Mouse (Mus musculus): Measurements from ENCODE around the gene Plk5. TPM values are rescaled to one million over a fixed set of nuclear protein-coding genes. Genes with fewer than 3 reads are reported as not detected.

The Plk5 gene
- polyA plus RNA-seq, 1 experiment from 2014 or later, result 0.63 TPM

DNA sequence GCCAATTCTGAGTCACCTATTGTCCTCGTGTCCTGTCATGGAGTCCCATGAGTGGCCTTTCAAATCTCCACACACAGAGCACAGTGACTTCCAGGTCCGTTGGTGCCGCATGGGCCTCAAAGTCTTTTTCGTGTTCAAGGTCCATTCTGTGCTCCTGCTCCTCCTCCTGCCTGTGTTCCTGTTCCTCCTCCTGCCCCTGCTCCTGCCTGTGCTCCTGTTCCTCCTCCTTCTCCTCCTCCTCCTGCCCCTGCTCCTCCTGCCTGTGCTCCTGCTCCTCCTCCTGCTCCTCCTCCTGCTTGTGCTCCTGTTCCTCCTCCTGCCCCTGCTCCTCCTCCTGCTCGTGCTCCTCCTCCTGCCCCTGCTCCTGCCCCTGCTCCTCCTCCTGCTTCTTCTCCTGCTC is 11.7 kb downstream of the Plk5 start:
- no peaks in the 10 kb centered on the region for H3K9me3 ChIP-seq

DNA sequence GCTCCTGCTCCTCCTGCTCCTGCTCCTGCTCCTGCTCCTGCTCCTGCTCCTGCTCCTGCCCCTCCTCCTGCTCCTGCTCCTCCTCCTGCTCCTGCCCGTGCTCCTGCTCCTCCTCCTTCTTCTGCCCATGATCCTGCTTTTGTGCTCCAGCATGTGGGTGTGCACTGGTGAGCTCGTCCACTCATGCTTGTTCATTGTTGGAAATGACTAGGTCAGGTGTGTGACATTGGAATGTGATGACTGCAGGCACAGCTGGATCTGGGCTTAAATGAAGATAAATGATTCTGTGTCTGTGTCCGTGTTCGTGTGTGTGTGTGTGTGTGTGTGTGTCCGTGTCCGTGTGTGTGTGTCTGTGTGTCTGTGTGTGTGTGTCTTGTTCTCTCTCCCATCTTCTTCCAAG is 12.1 kb downstream of the Plk5 start:
- H3K9ac ChIP-seq, result no peak overlapping the region
- H3K27ac ChIP-seq, result no peak overlapping the region
- ATAC-seq, result no peak
- no peaks in the 10 kb centered on the region for H3K9me3 ChIP-seq
- H3K36me3 ChIP-seq, result no peaks in the 10 kb centered on the region
- WGBS, result 81% methylated on average over 6 of the region's 6 CpGs
- peaks cover 7% of the 10 kb centered on the region; the same call in 1 of the 2 replicates for H3K4me1 ChIP-seq (replicated peaks)
- no peak overlapping the region for H3K4me2 ChIP-seq (replicated peaks)
- peaks cover 18% of the 10 kb centered on the region; the same call in 1 of the 2 replicates for H3K27me3 ChIP-seq (replicated peaks)
- H3K4me3 ChIP-seq (replicated peaks), result no peak overlapping the region

More for the DNA sequence above, 11.7 kb downstream of the Plk5 start:
- peaks cover 7% of the 10 kb centered on the region; the same call in 1 of the 2 replicates for H3K4me1 ChIP-seq (replicated peaks)
- no peak overlapping the region for H3K9ac ChIP-seq
- H3K27me3 ChIP-seq (replicated peaks), result peaks cover 18% of the 10 kb centered on the region; the same call in 1 of the 2 replicates
- no peak overlapping the region for H3K4me3 ChIP-seq (replicated peaks)
- H3K36me3 ChIP-seq, result no peaks in the 10 kb centered on the region
- ATAC-seq, result 0 out of 2 replicates have a peak, but pooled peaks have one; percentile 13
- H3K27ac ChIP-seq, result no peak overlapping the region
- no peak overlapping the region for H3K4me2 ChIP-seq (replicated peaks)
- 49% methylated on average over 5 of the region's 5 CpGs for WGBS

DNA sequence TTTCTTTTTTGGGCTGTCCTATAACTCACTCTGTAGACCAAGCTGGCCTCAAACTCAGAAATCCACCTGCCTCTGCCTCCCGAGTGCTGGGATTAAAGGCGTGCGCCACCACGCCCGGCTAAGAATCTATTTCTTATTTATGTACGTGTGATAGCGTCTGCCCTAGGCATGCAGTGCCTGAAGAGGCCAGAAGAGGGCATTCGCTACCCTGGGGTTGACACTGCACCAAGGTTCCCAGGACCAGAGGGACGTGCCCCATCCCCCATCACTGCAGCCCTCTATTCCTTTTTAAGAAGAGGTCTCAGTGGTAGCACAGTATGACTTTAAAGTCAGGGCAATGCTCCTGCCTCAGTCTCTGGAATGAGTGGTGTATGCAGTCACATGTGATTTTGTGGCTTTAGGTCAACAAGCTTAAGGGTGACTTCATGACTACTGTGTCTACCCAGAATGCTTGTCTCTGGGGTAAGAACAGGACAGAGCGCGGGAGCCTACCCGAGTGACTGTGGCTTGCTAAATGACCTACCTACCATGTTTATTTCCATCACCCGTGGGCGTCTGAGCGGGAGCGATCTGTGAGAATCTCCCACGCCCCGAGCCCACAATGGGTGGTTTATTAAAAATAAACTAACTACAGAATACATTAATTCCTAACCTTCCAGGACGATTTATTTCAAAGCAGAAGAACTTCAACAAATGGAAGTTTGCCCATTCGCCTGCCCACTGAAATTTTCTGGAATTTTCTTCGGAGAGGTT is 13.9 kb downstream of the Plk5 start:
- peaks cover 7% of the 10 kb centered on the region; the same call in 1 of the 2 replicates for H3K4me1 ChIP-seq (replicated peaks)
- ATAC-seq, result no peak
- no peak overlapping the region for H3K9ac ChIP-seq
- WGBS, result 80% methylated on average over 21 of the region's 21 CpGs
- no peaks in the 10 kb centered on the region for H3K9me3 ChIP-seq
- peaks cover 4% of the 10 kb centered on the region; the same call in 1 of the 2 replicates for H3K27me3 ChIP-seq (replicated peaks)
- H3K36me3 ChIP-seq, result no peaks in the 10 kb centered on the region
- no peak overlapping the region for H3K4me3 ChIP-seq (replicated peaks)
- no peak overlapping the region for H3K27ac ChIP-seq
- no peak overlapping the region for H3K4me2 ChIP-seq (replicated peaks)

DNA sequence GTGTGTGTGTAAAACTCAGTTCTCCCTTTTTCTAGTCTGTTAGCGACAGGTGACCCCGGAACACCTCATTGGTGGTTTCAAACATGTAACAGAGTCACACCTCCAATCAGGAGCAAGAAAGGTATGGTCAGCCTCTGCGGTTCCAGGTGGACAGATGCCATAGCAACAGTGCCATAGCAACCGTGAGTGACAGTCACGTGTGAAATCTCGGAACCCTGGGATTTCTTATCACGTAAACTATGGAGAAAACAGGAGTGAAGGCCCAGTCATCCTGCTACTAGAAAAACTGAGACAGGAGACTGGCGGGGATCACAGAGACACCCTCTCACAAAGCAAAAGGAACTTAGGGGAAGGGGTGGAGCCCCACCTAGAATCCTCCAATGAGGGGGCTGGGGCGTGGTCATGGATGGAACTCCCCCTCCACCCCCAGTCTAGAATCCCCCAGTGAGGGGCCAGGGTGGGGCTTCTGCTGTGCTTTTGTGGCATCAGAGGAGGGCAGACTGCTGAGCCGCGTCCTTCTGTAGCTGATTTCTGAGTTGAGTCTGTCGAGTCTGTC is 15.2 kb downstream of the Plk5 start:
- WGBS, result 7% methylated on average over 12 of the region's 12 CpGs
- H3K9me3 ChIP-seq, result no peaks in the 10 kb centered on the region
- H3K4me2 ChIP-seq (replicated peaks), result peak overlapping the region; percentile 42
- H3K4me3 ChIP-seq (replicated peaks), result peak overlapping the region; percentile 10; the same call in 1 of the 2 replicates
- no peak overlapping the region for H3K27ac ChIP-seq
- no peaks in the 10 kb centered on the region for H3K27me3 ChIP-seq (replicated peaks)
- H3K36me3 ChIP-seq, result no peaks in the 10 kb centered on the region
- H3K4me1 ChIP-seq (replicated peaks), result peaks cover 7% of the 10 kb centered on the region; the same call in 1 of the 2 replicates
- peak; percentile 53 for ATAC-seq
- H3K9ac ChIP-seq, result no peak overlapping the region

DNA sequence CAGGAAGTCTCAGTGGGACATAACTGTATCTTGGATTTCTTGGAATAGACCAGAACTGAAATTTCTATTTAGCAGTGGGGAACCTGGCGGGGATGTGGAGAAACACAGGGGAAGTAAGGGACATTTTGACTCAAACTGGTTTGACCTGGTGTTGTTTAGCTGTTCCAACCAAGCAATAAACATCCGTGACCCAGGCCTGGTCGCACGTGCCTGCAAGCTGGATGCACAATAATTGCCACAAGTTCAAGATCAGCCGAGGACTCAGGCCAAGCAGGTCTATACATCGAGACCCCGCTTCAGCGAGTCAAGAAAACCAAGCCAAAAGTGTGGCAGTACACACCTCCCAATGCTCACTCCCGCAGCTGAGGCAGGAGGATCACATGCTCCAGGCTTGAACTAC is 15.7 kb downstream of the Plk5 start:
- H3K36me3 ChIP-seq, result no peaks in the 10 kb centered on the region
- H3K9ac ChIP-seq, result 0 out of 2 replicates have a peak overlapping the region, but pooled peaks have one; percentile 4
- H3K9me3 ChIP-seq, result no peaks in the 10 kb centered on the region
- H3K27ac ChIP-seq, result no peak overlapping the region
- H3K4me3 ChIP-seq (replicated peaks), result no peak overlapping the region
- 51% methylated on average over 9 of the region's 9 CpGs for WGBS
- ATAC-seq, result no peak
- H3K27me3 ChIP-seq (replicated peaks), result no peaks in the 10 kb centered on the region
- H3K4me1 ChIP-seq (replicated peaks), result peaks cover 7% of the 10 kb centered on the region; the same call in 1 of the 2 replicates
- H3K4me2 ChIP-seq (replicated peaks), result peak overlapping the region; percentile 42; the same call in 1 of the 2 replicates

DNA sequence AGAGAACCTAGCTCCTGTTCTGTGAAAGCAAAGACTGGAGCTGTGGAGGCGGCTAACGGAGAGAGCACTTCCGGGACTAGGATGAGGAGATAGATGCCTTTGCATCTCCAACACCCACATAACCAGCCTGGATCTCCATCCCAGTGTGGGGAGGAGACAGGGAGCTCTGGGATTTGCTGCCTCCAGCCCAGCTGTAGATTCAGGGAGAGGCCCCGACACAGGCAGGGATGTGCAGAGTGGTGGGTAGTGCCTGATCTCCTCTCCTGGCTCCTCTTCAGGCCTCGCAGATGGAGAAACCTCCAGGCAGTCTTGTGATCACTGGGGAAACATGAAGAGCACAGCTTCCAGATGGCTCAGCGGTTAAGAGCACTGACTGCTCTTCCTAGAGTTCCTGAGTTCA is 16.4 kb downstream of the Plk5 start:
- Histone ChIP-seq H3K9ac (no peak overlapping the region), H3K4me3 (replicated peaks) (no peak overlapping the region), H3K36me3 (no peaks in the 10 kb centered on the region), H3K27ac (no peak overlapping the region), H3K27me3 (replicated peaks) (no peaks in the 10 kb centered on the region), H3K9me3 (no peaks in the 10 kb centered on the region), H3K4me1 (replicated peaks) (peaks cover 7% of the 10 kb centered on the region; the same call in 1 of the 2 replicates), H3K4me2 (replicated peaks) (no peak overlapping the region)
- ATAC-seq, result no peak
- 83% methylated on average over 6 of the region's 6 CpGs for WGBS

DNA sequence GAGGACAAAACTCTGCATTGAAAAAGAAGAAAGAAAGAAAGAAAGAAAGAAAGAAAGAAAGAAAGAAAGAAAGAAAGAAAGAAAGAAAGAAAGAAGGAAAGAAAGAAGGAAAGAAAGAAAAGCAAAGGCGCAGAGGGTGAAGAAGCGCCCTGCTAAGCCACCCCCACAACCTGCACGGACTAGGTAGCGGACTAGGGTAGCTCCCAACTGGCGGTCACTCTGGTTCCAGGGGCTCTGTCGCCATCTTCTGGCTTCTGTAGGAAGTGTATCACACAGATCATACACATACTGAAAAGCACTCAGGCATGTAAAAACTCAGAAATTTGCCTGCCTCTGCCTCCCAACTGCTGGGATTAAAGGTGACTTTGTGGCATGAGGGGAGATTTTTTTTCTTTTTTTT is 17.8 kb downstream of the Plk5 start:
- Histone ChIP-seq H3K27me3 (replicated peaks) (no peaks in the 10 kb centered on the region), H3K4me2 (replicated peaks) (no peak overlapping the region), H3K9ac (no peak overlapping the region), H3K27ac (no peak overlapping the region), H3K36me3 (no peaks in the 10 kb centered on the region), H3K9me3 (no peaks in the 10 kb centered on the region), H3K4me1 (replicated peaks) (peaks cover 7% of the 10 kb centered on the region; the same call in 1 of the 2 replicates), H3K4me3 (replicated peaks) (no peak overlapping the region)
- 29% methylated on average over 6 of the region's 6 CpGs for WGBS
- 0 out of 2 replicates have a peak, but pooled peaks have one; percentile 41 for ATAC-seq

DNA sequence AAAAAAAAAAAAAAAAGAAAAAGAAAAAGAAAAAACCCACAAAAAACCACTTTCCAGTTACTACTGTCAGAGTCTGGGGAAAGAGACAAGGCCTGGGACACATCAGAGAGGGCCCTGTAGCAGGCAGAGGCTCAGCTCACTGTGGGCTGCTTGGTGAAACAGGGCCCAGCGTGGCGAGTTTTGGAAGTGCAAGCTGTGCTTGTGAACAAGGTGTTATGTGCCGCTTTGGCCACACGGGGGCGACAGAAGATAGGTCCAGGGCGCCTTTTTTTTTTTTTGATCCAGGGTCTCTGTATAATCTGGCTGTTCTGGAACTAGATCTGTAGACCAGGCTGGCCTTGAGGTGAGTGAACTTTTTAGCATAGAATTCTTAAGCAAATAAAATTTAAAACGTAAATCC is 19.9 kb downstream of the Plk5 start:
- H3K36me3 ChIP-seq, result peaks cover 7% of the 10 kb centered on the region
- H3K9me3 ChIP-seq, result no peaks in the 10 kb centered on the region
- H3K27me3 ChIP-seq (replicated peaks), result no peaks in the 10 kb centered on the region
- H3K9ac ChIP-seq, result no peak overlapping the region
- ATAC-seq, result no peak
- H3K27ac ChIP-seq, result no peak overlapping the region
- H3K4me1 ChIP-seq (replicated peaks), result peaks cover 9% of the 10 kb centered on the region; the same call in 1 of the 2 replicates
- no peak overlapping the region for H3K4me2 ChIP-seq (replicated peaks)
- WGBS, result 3% methylated on average over 7 of the region's 7 CpGs
- H3K4me3 ChIP-seq (replicated peaks), result no peak overlapping the region

- no peaks in the 10 kb centered on the region for H3K27me3 ChIP-seq (replicated peaks)
- H3K27ac ChIP-seq, result no peak overlapping the region
- H3K4me1 ChIP-seq (replicated peaks), result 0 out of 2 replicates have a peak, but pooled peaks cover 3% of the 10 kb centered on the region
- H3K4me2 ChIP-seq (replicated peaks), result no peak overlapping the region
- H3K9me3 ChIP-seq, result no peaks in the 10 kb centered on the region
- H3K4me3 ChIP-seq (replicated peaks), result no peak overlapping the region
- ATAC-seq, result no peak
- H3K36me3 ChIP-seq, result peaks cover 20% of the 10 kb centered on the region
- H3K9ac ChIP-seq, result no peak overlapping the region; the same call in 1 of the 2 replicates
- 48% methylated on average over 10 of the region's 10 CpGs for WGBS
Measured at GRCm38 (mm10) chr10:80377716-80378115, 21.5 kb downstream of the Plk5 start.

DNA sequence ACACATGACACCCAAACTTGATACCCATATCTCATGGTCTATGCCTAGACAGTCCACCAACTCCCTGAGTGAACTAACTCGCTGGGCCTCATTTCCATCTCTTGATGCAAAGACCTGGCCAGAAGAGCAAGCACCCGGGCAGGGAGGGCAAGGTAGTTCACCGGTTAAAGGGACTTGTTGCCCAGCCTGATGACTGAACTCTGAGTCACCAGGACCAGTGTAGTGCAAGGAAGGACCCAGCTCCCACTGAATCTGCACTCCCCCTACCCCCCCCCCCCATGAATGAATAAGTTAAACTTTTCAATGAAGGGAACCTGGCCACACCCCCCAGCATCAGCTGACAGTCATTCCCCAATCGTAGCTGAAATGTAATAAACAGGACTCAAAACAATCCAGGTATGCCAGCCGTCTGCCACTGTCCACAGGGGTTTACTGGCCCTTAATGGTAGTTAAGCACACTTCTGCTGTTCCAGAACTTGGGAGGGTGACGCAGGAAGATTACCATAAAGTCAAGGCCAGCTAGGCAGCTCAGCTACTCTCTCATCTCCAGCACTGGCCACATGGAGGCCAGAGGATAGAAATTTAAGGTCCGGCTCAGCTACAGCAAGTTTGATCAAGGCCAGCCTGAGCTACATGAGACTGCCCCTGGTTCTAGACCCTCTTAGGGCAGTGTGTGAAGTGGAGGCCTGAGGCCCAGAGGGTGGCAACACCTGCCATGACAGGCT is 26.5 kb downstream of the Plk5 start:
- Histone ChIP-seq H3K36me3 (peaks cover 25% of the 10 kb centered on the region), H3K9ac (no peak overlapping the region), H3K4me2 (replicated peaks) (no peak overlapping the region), H3K9me3 (no peaks in the 10 kb centered on the region), H3K27ac (no peak overlapping the region), H3K4me1 (replicated peaks) (peaks cover 29% of the 10 kb centered on the region), H3K27me3 (replicated peaks) (no peaks in the 10 kb centered on the region), H3K4me3 (replicated peaks) (no peak overlapping the region)
- no peak for ATAC-seq
- 84% methylated on average over 7 of the region's 7 CpGs for WGBS

DNA sequence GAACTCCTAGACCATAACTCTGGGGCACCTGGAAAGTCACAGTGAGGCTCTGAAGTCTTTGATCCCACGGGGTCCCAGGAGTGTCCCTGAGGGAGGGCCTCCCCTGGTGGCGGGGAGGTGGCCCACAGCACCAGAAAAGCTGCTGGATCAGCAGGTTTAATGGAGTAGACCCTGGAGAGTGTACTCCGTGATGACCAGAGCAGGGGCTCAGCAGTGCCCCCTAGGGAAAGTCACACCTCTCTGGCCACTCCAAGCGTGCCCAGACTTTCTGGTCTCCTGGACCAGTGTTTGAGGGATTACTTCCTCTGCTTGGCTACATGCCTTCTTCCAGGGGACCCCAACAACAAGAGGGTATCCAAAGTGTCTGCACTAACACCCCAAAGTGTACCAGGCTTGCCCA is 27.2 kb downstream of the Plk5 start:
- Histone ChIP-seq H3K4me3 (replicated peaks) (no peak overlapping the region), H3K27me3 (replicated peaks) (no peaks in the 10 kb centered on the region), H3K4me2 (replicated peaks) (no peak overlapping the region; the same call in 1 of the 2 replicates), H3K36me3 (peaks cover 25% of the 10 kb centered on the region), H3K9me3 (no peaks in the 10 kb centered on the region), H3K9ac (no peak overlapping the region), H3K27ac (no peak overlapping the region), H3K4me1 (replicated peaks) (peaks cover 35% of the 10 kb centered on the region)
- ATAC-seq, result no peak
- WGBS, result 63% methylated on average over 4 of the region's 4 CpGs

DNA sequence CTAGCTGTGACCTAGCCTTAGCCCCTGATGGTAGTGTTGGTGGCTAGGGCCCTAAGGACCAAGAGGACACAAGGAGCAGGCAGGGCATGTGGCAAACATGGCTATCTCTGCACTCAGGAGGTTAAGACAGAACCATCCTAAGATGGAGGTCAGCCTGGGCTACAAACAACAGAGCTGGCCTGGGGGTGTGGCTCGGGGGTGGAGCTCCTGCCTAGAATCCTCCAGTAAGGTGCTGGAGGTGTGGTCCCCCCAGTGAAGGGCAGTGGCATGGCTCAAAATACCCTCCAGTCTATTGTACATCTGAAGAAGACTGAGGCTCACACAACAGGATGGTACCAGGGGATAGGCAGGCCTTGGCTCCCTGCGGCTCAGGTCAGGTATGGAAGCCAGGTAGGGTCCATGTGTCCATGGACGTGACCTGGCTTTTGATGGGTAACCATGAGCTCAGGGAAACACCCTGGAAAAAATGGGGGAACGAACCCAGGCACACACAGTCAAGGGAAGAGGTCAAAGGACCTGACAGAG is 27.9 kb downstream of the Plk5 start:
- Histone ChIP-seq H3K9me3 (no peaks in the 10 kb centered on the region), H3K27ac (no peak overlapping the region), H3K4me1 (replicated peaks) (peaks cover 37% of the 10 kb centered on the region), H3K36me3 (peaks cover 25% of the 10 kb centered on the region), H3K4me3 (replicated peaks) (no peak overlapping the region), H3K4me2 (replicated peaks) (peak overlapping the region; percentile 85), H3K27me3 (replicated peaks) (no peaks in the 10 kb centered on the region), H3K9ac (no peak overlapping the region)
- no peak for ATAC-seq
- WGBS, result 91% methylated on average over 4 of the region's 4 CpGs

Measured in intestine, embryonic 15.5 days (tissue).